Mouse (Mus musculus) ES-E14 (cell line): ENCODE data around the gene Tango2.

Experiments
- HCFC1 ChIP-seq: IDR thresholded peaks from 2 replicates; pipeline ENCODE4 v1.6.1; 2012; ENCODE audit warnings: low read length, inconsistent platforms, borderline replicate concordance; ENCODE audit not compliant: insufficient read depth
- MAFK ChIP-seq: IDR thresholded peaks from 2 replicates; pipeline ENCODE4 v1.6.1; 2014; ENCODE audit warnings: mild to moderate bottlenecking, low read depth, low read length, inconsistent platforms; ENCODE audit not compliant: insufficient read depth
- ZNF384 ChIP-seq: IDR thresholded peaks from 2 replicates; pipeline ENCODE4 v1.6.1; 2012; ENCODE audit warnings: low read depth, low read length, inconsistent platforms

DNA sequence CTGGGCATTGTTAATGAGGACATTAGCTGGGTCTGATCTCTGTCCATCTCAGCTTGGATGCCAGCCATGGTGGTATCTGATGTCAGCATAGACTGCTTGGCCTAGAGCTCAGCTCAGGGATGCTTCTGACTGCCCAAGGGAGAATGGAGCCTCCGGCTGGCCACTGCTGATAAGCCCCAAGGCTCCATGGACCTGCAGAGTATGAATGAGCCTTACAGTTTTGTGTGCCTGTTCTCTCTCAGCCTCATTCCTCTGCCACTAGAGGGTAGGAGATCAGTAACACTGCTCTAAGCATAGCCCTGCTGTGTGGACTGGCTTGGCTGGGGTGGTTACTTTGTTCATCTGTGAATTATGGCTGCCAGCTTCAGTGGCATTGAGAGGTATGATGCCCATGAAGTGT lies 5.2 kb upstream of the Tango2 start:
- no peak for TF ChIP-seq HCFC1
- no peak for TF ChIP-seq ZNF384
- TF ChIP-seq MAFK, result no peak
